In genomic region chr11:108150410-108150809, GRCm38 (mm10) we compare ENCODE assay signal across 8 mouse cellular contexts.
DNase-seq lines count a peak whose midpoint lies in the region; ATAC-seq and TF ChIP-seq lines count a peak whose summit lies in the region.
"Had no signal": no experiment of that assay in that cellular context is flagged by ENCODE, and none has a peak within 500 bp of the region (broad histone marks: within the 10 kb centered on the region; RNA-seq: fewer than 3 reads in every experiment).

No protein-coding gene starts in this region.

- peaks cover 24% of the 10 kb centered on the region for H3K4me1 ChIP-seq in forebrain, postnatal 0 days (ENCODE audit: insufficient read depth)
- no peaks in the 10 kb centered on the region; the same call in 1 of the 2 replicates for H3K4me1 ChIP-seq in stomach, postnatal 0 days (replicated peaks; ENCODE audit: control insufficient read depth, insufficient read depth)

- no peaks in the 10 kb centered on the region for H3K9me3 ChIP-seq in forebrain, postnatal 0 days (ENCODE audit: low read length)
- H3K9me3 ChIP-seq in stomach, postnatal 0 days (ENCODE audit: control insufficient read depth, low read length), result no peaks in the 10 kb centered on the region
- H3K9me3 ChIP-seq: liver, embryonic 13.5 days had no signal

- peak; percentile 72 for ATAC-seq in forebrain, postnatal 0 days
- peak; percentile 47 for ATAC-seq in stomach, postnatal 0 days (ENCODE audit: low FRiP score, low TSS enrichment)

- no peak overlapping the region for H3K27ac ChIP-seq in forebrain, postnatal 0 days (ENCODE audit: low read depth, low read length)
- H3K27ac ChIP-seq in stomach, postnatal 0 days (replicated peaks), result no peak overlapping the region
- H3K27ac ChIP-seq: liver, embryonic 13.5 days had no signal

- 19% methylated on average over 7 of the region's 7 CpGs for whole genome bisulfite sequencing in forebrain, postnatal 0 days
- WGBS in stomach, postnatal 0 days, result 56% methylated on average over 7 of the region's 7 CpGs

- intact Hi-C loops in heart, postnatal 14 days (cut with DNase I), result no loop called here
- intact Hi-C loops in left cerebral cortex, postnatal 25 days (cut with DNase I), result loop anchor here (2.0 kb wide), 1 partner anchor 70 kb away; no protein-coding TSS in a partner anchor

- peak; percentile 95 for DNase-seq in Muller cell, postnatal 12 days (ENCODE audit: inconsistent ontology term)
- DNase-seq in cerebellum, adult 11 months, result peak; percentile 15
- DNase-seq in forebrain, postnatal 0 days, result peak; percentile 48
- peak; percentile 57 to 62 for DNase-seq in heart, postnatal 14 days
- DNase-seq in left cerebral cortex, postnatal 25 days (ENCODE audit: low spot score in 2 of 2), result peak; percentile 81 to 94
- peak; percentile 61 for DNase-seq in stomach, postnatal 0 days (ENCODE audit: low spot score)
- DNase-seq in spleen, postnatal 36 days (ENCODE audit: low spot score in 2 of 2), result no peak
- DNase-seq: liver, embryonic 13.5 days had no signal

- no peaks in the 10 kb centered on the region for H3K27me3 ChIP-seq in forebrain, postnatal 0 days (ENCODE audit: insufficient read depth, low read length)
- H3K27me3 ChIP-seq in stomach, postnatal 0 days (ENCODE audit: control insufficient read depth, insufficient read depth, low read length), result no peaks in the 10 kb centered on the region

- no peak for TF ChIP-seq EP300 in stomach, postnatal 0 days (optimal IDR thresholded peaks at IDR 0.05)

- H3K4me3 ChIP-seq in forebrain, postnatal 0 days (ENCODE audit: low read depth, low read length), result no peak overlapping the region
- no peak overlapping the region for H3K4me3 ChIP-seq in stomach, postnatal 0 days (ENCODE audit: low read depth, low read length)
- H3K4me3 ChIP-seq: liver, embryonic 13.5 days had no signal

- H3K36me3 ChIP-seq in forebrain, postnatal 0 days (ENCODE audit: insufficient read depth), result no peaks in the 10 kb centered on the region
- no peaks in the 10 kb centered on the region for H3K36me3 ChIP-seq in stomach, postnatal 0 days (ENCODE audit: control insufficient read depth, insufficient read depth, low read length)
- H3K36me3 ChIP-seq: liver, embryonic 13.5 days had no signal

- no peak for TF ChIP-seq CTCF in forebrain, postnatal 0 days (IDR thresholded peaks at IDR 0.05; ENCODE audit: low read depth)
- TF ChIP-seq CTCF in stomach, postnatal 0 days (IDR thresholded peaks at IDR 0.05; ENCODE audit: low read depth), result no peak

- H3K9ac ChIP-seq in forebrain, postnatal 0 days, result no peak overlapping the region
- H3K9ac ChIP-seq in stomach, postnatal 0 days (ENCODE audit: low read length), result no peak overlapping the region
- H3K9ac ChIP-seq: liver, embryonic 13.5 days had no signal

- no peak overlapping the region for H3K4me2 ChIP-seq in forebrain, postnatal 0 days (ENCODE audit: low read depth)
- no peak overlapping the region for H3K4me2 ChIP-seq in stomach, postnatal 0 days (replicated peaks; ENCODE audit: low read depth)
- H3K4me2 ChIP-seq: liver, embryonic 13.5 days had no signal

Comparison
In these comparisons a context has a peak if more than half of its experiments do, and no peak if none do; other contexts are left out.
1. DNase-seq: peak in Muller cell, postnatal 12 days (single experiment), cerebellum, adult 11 months (single experiment), forebrain, postnatal 0 days (single experiment), heart, postnatal 14 days (2 of 2), left cerebral cortex, postnatal 25 days (2 of 2) and stomach, postnatal 0 days (single experiment); none in spleen, postnatal 36 days (0 of 2).